Mouse (Mus musculus) activated CD4-positive, CD25-positive, alpha-beta regulatory T cell, adult 4 months (primary cell): Measurements from ENCODE around the gene Cdx4. TPM values are rescaled to one million over a fixed set of nuclear protein-coding genes. Genes with fewer than 3 reads are reported as not detected.

Source experiments
- polyA plus RNA-seq, 2 experiments: library from polyadenylated mRNA; unstranded; fragments of 100-300 nt; shearing (Covaris generic); gene quantifications; one replicate each; pipeline ENCODE4 v1.2.1; 2017

Gene Cdx4
- polyA plus RNA-seq, 2 experiments from 2014 or later, result not detected

Other genes with a start within 250 kb of the Cdx4 start
- not detected for gene Nap1l2, start 134.8 kb upstream of the Cdx4 start, polyA plus RNA-seq
- gene Chic1, start 35.1 kb downstream of the Cdx4 start, polyA plus RNA-seq, result 1 to 10 TPM; 2.4 to 3.4 TPM
- under 1 TPM in 1 of 2 experiments, not detected in 1; 0.42 TPM for gene Tsx, start 93.1 kb downstream of the Cdx4 start, polyA plus RNA-seq
- not detected for gene Gm26992, start 100.6 kb downstream of the Cdx4 start, polyA plus RNA-seq